Mouse (Mus musculus) heart, adult 2 months (tissue): Measurements from ENCODE around the gene Myo7a. TPM values are rescaled to one million over a fixed set of nuclear protein-coding genes. Genes with fewer than 3 reads are reported as not detected.

ENCODE experiments used
- DNase-seq, 2 experiments: peaks; one replicate each; pipeline ENCODE4 v3.0.0; 2021
- H3K27ac ChIP-seq: fragments of 200-600 bp; 2 replicates; pipeline ENCODE4 v1.8.1; 2022
- H3K27me3 ChIP-seq: fragments of 200-500 bp; 2 replicates; pipeline ENCODE4 v1.6.1; 2012; ENCODE audit warnings: mild to moderate bottlenecking, low read length, inconsistent platforms, mixed read lengths; ENCODE audit not compliant: control insufficient read depth, insufficient read depth
- H3K36me3 ChIP-seq: fragments of 200-500 bp; 2 replicates; pipeline ENCODE4 v1.6.1; 2012; ENCODE audit warnings: low read length, inconsistent platforms; ENCODE audit not compliant: control insufficient read depth, insufficient read depth
- H3K4me1 ChIP-seq: fragments of 200-500 bp; 2 replicates; pipeline ENCODE4 v1.6.1; 2011; ENCODE audit warnings: low read length; ENCODE audit not compliant: control insufficient read depth, insufficient read depth
- H3K4me3 ChIP-seq: fragments of 200-600 bp; 2 replicates; pipeline ENCODE4 v1.8.1; 2022
- H3K79me2 ChIP-seq: fragments of 200-500 bp; replicated peaks from 2 replicates; pipeline ENCODE4 v1.6.1; 2012; ENCODE audit warnings: mild to moderate bottlenecking, inconsistent platforms, low read length, moderate library complexity, mixed read lengths; ENCODE audit not compliant: control insufficient read depth, insufficient read depth
- H3K9ac ChIP-seq: fragments of 200-500 bp; 2 replicates; pipeline ENCODE4 v1.6.1; 2012; ENCODE audit warnings: low read depth, mild to moderate bottlenecking, control low read depth, inconsistent platforms, low read length, mixed read lengths
- CTCF ChIP-seq: fragments of 200-600 bp; IDR thresholded peaks from 2 replicates; pipeline ENCODE4 v1.8.1; 2022; ENCODE audit warnings: antibody characterized with exemption, mild to moderate bottlenecking, moderate library complexity
- EP300 ChIP-seq: fragments of 200-500 bp; IDR thresholded peaks from 2 replicates; pipeline ENCODE4 v1.6.1; 2011; ENCODE audit warnings: low read depth, low read length, control low read depth; ENCODE audit not compliant: insufficient read depth
- POLR2A ChIP-seq: fragments of 200-500 bp; IDR thresholded peaks from 2 replicates; pipeline ENCODE4 v1.6.1; 2011; ENCODE audit warnings: mild to moderate bottlenecking, low read depth, low read length, control low read depth; ENCODE audit not compliant: insufficient read depth
- WGBS: fragments of 180-500 bp; shearing (Covaris S2); methylation state at CpG from one replicate; pipeline ENCODE4 v1.1.7; 2018; 5-methylcytosine and 5-hydroxymethylcytosine counted together
- intact Hi-C: fragments of 180-260 bp; cut with DNase I; formaldehyde crosslinking; loops from one replicate; pipeline ENCODE4 v1.15.1; 2025
- polyA plus RNA-seq: library from polyadenylated mRNA; depleted of rRNA; stranded (reverse); fragments of >200 nt; gene quantifications from 2 replicates; pipeline ENCODE4 v1.2.3, GENCODE M21; 2012
- total RNA-seq, 2 experiments: library from RNA; stranded (reverse); gene quantifications; 2 replicates each; pipeline ENCODE4 v1.2.3; 2021

The Myo7a gene
- total and polyA plus RNA-seq, 3 experiments = 4.5 to 7.1 (median 5.9) TPM

DNA sequence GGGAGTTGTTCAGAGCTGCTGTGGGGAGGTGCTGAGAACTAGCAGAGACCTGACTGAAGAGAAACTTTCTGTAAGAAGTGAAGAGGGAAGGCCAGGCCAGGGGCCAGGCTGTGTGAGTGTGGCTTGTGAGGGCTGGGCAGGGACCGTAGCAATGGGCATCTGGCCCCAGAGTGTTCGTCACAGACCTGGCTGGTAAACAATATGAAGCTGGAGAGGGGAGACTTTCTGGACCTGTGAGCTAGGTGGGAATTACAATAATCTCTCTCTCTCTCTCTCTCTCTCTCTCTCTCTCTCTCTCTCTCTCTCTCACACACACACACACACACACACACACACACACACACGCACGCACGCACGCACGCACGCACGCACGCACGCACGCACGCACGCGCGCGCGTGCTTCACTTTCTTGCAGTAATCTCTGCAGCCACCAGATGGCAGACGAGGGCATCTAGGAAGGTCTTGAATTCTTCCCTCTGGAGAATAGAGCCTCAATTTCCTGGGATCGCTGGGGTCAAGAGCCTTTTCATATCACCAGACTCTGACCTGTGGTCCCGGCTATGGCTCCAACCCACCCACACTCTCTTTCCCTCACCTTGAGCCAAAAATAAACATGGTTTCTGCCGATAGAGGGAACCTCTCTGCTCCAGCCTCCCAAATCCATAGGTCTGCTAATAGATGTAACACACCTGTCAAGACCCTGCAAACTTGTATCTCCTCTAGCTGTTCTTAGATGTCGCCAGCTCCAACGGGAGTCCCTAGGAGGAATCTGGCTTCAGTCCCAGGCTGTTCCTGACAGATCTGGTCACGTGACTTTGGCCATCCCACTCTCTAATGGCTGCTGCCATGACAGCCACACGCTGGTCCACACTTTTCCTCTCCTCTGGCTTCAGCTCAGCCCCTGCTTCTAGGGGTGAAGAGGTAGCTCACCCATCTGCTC lies 16.1 kb downstream of the Myo7a start:
- no peaks in the 10 kb centered on the region for H3K36me3 ChIP-seq
- no peaks in the 10 kb centered on the region for H3K27me3 ChIP-seq
- H3K4me1 ChIP-seq = peaks cover 33% of the 10 kb centered on the region
- WGBS = 6% methylated on average over 19 of the region's 26 CpGs
- peak overlapping the region; percentile 79 for H3K27ac ChIP-seq
- TF ChIP-seq POLR2A (no peak), CTCF (peak; percentile 71), EP300 (0 out of 2 replicates have a peak, but pooled peaks have one; percentile 37)
- peak overlapping the region; percentile 38 for H3K4me3 ChIP-seq
- no peaks in the 10 kb centered on the region for H3K79me2 ChIP-seq
- peak; percentile 78 to 85 for DNase-seq
- H3K9ac ChIP-seq = peak overlapping the region; percentile 65
- intact Hi-C loops = loop anchor here (5.0 kb wide), 1 partner anchor 356 kb away; no protein-coding TSS in a partner anchor

DNA sequence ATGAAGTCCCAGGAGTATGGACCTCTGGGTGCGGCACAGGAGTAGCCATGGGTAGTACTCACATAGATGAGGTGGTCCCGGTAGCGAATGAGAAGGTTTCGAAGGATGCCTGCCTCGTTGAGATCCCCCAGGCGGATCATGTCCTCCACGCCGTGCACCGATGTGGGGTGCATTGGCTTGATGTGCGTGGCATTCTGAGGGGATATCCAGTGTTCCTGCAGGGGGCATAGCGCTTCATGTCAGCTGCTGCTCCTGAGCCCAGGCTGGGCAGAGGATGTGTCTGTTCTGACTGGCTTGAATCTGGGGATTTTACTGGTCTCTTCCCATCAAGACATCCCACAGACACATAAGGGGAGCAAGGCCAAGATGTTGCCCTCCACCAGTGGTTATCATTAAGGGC lies 16.8 kb downstream of the Myo7a start:
- Histone ChIP-seq H3K27ac (no peak overlapping the region), H3K79me2 (no peaks in the 10 kb centered on the region), H3K36me3 (no peaks in the 10 kb centered on the region), H3K4me1 (peaks cover 32% of the 10 kb centered on the region), H3K4me3 (no peak overlapping the region), H3K9ac (peak overlapping the region; percentile 65), H3K27me3 (no peaks in the 10 kb centered on the region)
- intact Hi-C loops = loop anchor here (5.0 kb wide), 1 partner anchor 355 kb away; no protein-coding TSS in a partner anchor
- no peak for DNase-seq
- TF ChIP-seq EP300 = no peak
- TF ChIP-seq CTCF = no peak
- no peak for TF ChIP-seq POLR2A
- 98% methylated on average over 11 of the region's 11 CpGs for WGBS

DNA sequence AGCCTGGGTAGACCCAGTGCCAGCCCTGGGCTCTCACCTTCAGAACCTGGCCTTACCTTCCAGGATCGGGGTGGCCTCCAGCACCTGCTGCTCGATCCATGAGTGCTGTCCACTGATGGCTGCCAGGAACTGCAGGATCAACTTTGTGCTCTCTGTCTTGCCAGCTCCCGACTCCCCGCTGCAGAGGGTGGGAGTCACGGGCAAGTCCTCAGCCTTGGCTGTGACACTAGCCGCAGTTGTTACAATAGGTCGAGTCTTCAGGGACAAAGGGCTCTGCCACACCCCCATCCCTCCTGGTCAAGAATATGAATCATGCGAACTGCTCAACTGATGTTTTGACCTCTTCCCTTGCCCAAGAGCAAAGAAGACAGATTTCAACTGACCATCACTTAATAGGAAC lies 21.8 kb downstream of the Myo7a start:
- H3K4me1 ChIP-seq = no peaks in the 10 kb centered on the region
- H3K27me3 ChIP-seq = no peaks in the 10 kb centered on the region
- intact Hi-C loops = no loop called here
- H3K4me3 ChIP-seq = no peak overlapping the region
- no peak for TF ChIP-seq CTCF
- TF ChIP-seq POLR2A = no peak
- TF ChIP-seq EP300 = no peak
- H3K27ac ChIP-seq = no peak overlapping the region
- H3K79me2 ChIP-seq = no peaks in the 10 kb centered on the region
- no peaks in the 10 kb centered on the region for H3K36me3 ChIP-seq
- no peak overlapping the region for H3K9ac ChIP-seq
- 90% methylated on average over 8 of the region's 8 CpGs for WGBS
- DNase-seq = no peak

DNA sequence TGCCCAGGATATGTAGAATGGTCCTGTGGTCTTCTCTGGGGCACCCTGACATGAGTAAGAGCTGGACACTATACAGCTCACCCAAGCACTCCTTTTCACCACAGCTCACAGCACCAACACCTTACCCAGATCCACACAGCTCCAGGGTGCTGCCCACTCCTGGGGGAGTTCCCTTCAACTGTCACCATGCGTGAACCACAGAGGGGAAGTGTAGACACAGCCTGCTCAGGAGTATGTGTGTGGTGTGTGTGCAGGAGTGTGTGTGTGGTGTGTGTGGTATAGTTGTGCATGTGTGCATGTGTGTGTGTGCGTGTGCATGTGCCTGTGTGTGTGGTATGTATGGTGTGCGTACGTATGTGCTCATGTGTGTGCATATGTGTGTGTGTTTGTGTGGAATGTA lies 23.5 kb downstream of the Myo7a start:
- H3K79me2 ChIP-seq = no peaks in the 10 kb centered on the region
- H3K36me3 ChIP-seq = no peaks in the 10 kb centered on the region
- H3K27me3 ChIP-seq = no peaks in the 10 kb centered on the region
- H3K4me1 ChIP-seq = no peaks in the 10 kb centered on the region
- DNase-seq = no peak
- no peak overlapping the region for H3K9ac ChIP-seq
- H3K4me3 ChIP-seq = no peak overlapping the region
- 97% methylated on average over 4 of the region's 4 CpGs for WGBS
- no peak overlapping the region for H3K27ac ChIP-seq
- intact Hi-C loops = no loop called here
- TF ChIP-seq CTCF (no peak), POLR2A (no peak), EP300 (no peak)

DNA sequence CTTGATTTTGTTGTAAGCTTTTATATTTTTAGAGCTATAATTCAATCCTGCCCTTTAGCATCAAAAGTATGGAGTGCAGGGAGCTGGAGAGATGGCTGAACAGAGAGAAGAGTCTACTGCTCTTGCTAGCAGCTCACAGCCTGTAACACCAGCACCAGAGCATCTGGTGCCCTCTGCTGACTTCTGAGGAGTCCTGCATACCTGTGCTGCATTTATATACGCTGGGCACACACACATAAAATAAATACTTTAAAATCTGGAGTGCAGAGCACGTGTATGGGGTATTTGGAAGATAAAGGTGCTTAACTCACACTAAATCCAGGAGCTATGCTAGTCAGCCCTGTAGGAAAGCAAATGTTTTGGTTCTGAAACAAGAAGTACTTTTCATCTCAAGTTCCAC lies 33.0 kb downstream of the Myo7a start:
- TF ChIP-seq CTCF = peak; percentile 78
- no peak for TF ChIP-seq EP300
- H3K27me3 ChIP-seq = no peaks in the 10 kb centered on the region
- H3K9ac ChIP-seq = no peak overlapping the region
- H3K4me3 ChIP-seq = no peak overlapping the region
- no peaks in the 10 kb centered on the region for H3K79me2 ChIP-seq
- 51% methylated on average over 2 of the region's 2 CpGs for WGBS
- DNase-seq = no peak
- no peaks in the 10 kb centered on the region for H3K36me3 ChIP-seq
- H3K4me1 ChIP-seq = peaks cover 6% of the 10 kb centered on the region
- intact Hi-C loops = loop anchor here (2.0 to 5.0 kb wide), 2 partner anchors 16 to 339 kb away; no protein-coding TSS in a partner anchor
- H3K27ac ChIP-seq = no peak overlapping the region

DNA sequence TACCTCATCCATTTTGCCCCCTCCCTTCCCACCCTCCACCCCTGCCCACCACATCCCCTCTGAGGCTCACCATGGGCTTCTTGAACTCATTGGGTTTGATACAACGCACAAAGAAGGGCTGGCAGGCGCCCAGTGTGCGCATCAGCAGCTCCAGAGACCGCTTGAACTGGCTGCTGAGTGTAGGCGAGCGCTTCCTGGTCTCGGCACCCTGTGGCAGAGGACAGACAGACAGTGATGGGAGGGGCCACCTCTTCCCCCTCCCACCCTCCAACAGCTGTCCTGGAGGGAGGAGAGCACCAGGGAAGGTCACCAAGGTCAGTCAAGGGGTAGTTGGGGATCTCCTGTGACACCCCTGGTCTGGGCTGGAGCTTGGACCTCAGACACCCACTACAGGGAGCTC lies 34.0 kb downstream of the Myo7a start:
- no peak overlapping the region; the same call in 1 of the 2 replicates for H3K27ac ChIP-seq
- DNase-seq = peak; percentile 29 to 40
- TF ChIP-seq EP300 (no peak), POLR2A (0 out of 2 replicates have a peak, but pooled peaks have one; percentile 20)
- H3K9ac ChIP-seq = no peak overlapping the region
- 48% methylated on average over 7 of the region's 7 CpGs for WGBS
- no peaks in the 10 kb centered on the region for H3K36me3 ChIP-seq
- peaks cover 6% of the 10 kb centered on the region for H3K4me1 ChIP-seq
- H3K27me3 ChIP-seq = no peaks in the 10 kb centered on the region
- no peaks in the 10 kb centered on the region for H3K79me2 ChIP-seq
- intact Hi-C loops = loop anchor here (5.0 kb wide), 1 partner anchor 338 kb away; no protein-coding TSS in a partner anchor
- H3K4me3 ChIP-seq = no peak overlapping the region
